ENCODE assay signal across 11 mouse cellular contexts in genomic region chr6:72694047-72694790, GRCm38 (mm10).
DNase-seq lines count a peak whose midpoint lies in the region; ATAC-seq and TF ChIP-seq lines count a peak whose summit lies in the region.
"Had no signal": no experiment of that assay in that cellular context is flagged by ENCODE, and none has a peak within 500 bp of the region (broad histone marks: within the 10 kb centered on the region; RNA-seq: fewer than 3 reads in every experiment).

No protein-coding gene starts in this region.

- peak overlapping the region; percentile 22 for H3K4me2 ChIP-seq in heart, embryonic 11.5 days
- no peak overlapping the region for H3K4me2 ChIP-seq in lung, embryonic 16.5 days (ENCODE audit: low read depth, low read length)
- H3K4me2 ChIP-seq in embryonic facial prominence, embryonic 15.5 days (replicated peaks): no peak overlapping the region
- H3K4me2 ChIP-seq in midbrain, postnatal 0 days (ENCODE audit: low read depth, low read length, poor library complexity, severe bottlenecking): no peak overlapping the region
- H3K4me2 ChIP-seq: liver, embryonic 11.5 days; midbrain, embryonic 11.5 days had no signal

- H3K27me3 ChIP-seq in heart, embryonic 11.5 days (ENCODE audit: control insufficient read depth, insufficient read depth, low read length): no peaks in the 10 kb centered on the region
- H3K27me3 ChIP-seq in lung, embryonic 16.5 days (ENCODE audit: control insufficient read depth, insufficient read depth, low read depth, low read length): no peaks in the 10 kb centered on the region
- no peaks in the 10 kb centered on the region for H3K27me3 ChIP-seq in embryonic facial prominence, embryonic 15.5 days
- H3K27me3 ChIP-seq in midbrain, postnatal 0 days (ENCODE audit: insufficient read depth, low read length): no peaks in the 10 kb centered on the region

- TF ChIP-seq CTCF in midbrain, postnatal 0 days (IDR thresholded peaks at IDR 0.05): no peak

- intact Hi-C loops in heart, postnatal 14 days (cut with DNase I): no loop called here

- WGBS in heart, embryonic 11.5 days (ENCODE audit: insufficient replicate concordance): 19% methylated on average over 5 of the region's 5 CpGs
- WGBS in lung, embryonic 16.5 days: 19% methylated on average over 5 of the region's 5 CpGs
- 21% methylated on average over 5 of the region's 5 CpGs for WGBS in embryonic facial prominence, embryonic 15.5 days
- 65% methylated on average over 5 of the region's 5 CpGs for WGBS in midbrain, postnatal 0 days

- H3K27ac ChIP-seq in heart, embryonic 11.5 days (ENCODE audit: low read depth, low read length): peak overlapping the region; percentile 50
- H3K27ac ChIP-seq in lung, embryonic 16.5 days (ENCODE audit: low read length): peak overlapping the region; percentile 44
- peak overlapping the region; percentile 73 for H3K27ac ChIP-seq in embryonic facial prominence, embryonic 15.5 days (replicated peaks)
- no peak overlapping the region for H3K27ac ChIP-seq in midbrain, postnatal 0 days (ENCODE audit: low read depth, low read length)

- no peak for DNase-seq in heart, postnatal 14 days
- no peak for DNase-seq in lung, adult 18-20 months
- DNase-seq in urinary bladder, postnatal 25 days (ENCODE audit: low spot score): no peak
- no peak for DNase-seq in midbrain, postnatal 0 days (ENCODE audit: low spot score)
- DNase-seq: adrenal gland, adult 8-10 months; cerebellum, adult 8-10 months had no signal

- no peak overlapping the region for H3K4me3 ChIP-seq in heart, embryonic 11.5 days (ENCODE audit: low read depth, low read length)
- H3K4me3 ChIP-seq in lung, embryonic 16.5 days (ENCODE audit: low read length): no peak overlapping the region
- no peak overlapping the region for H3K4me3 ChIP-seq in embryonic facial prominence, embryonic 15.5 days (replicated peaks)
- no peak overlapping the region for H3K4me3 ChIP-seq in midbrain, postnatal 0 days (ENCODE audit: low read depth, low read length)

- H3K4me1 ChIP-seq in heart, embryonic 11.5 days (ENCODE audit: control insufficient read depth, insufficient read depth, low read length): peaks cover 69% of the 10 kb centered on the region
- peaks cover 68% of the 10 kb centered on the region for H3K4me1 ChIP-seq in lung, embryonic 16.5 days (replicated peaks; ENCODE audit: control insufficient read depth, insufficient read depth, low read length)
- peaks cover 89% of the 10 kb centered on the region for H3K4me1 ChIP-seq in embryonic facial prominence, embryonic 15.5 days
- no peaks in the 10 kb centered on the region for H3K4me1 ChIP-seq in midbrain, postnatal 0 days (ENCODE audit: insufficient read depth, low read length)

- no peak for ATAC-seq in heart, embryonic 11.5 days (replicated peaks; ENCODE audit: insufficient number of reproducible peaks, low FRiP score, low TSS enrichment)
- no peak for ATAC-seq in lung, embryonic 16.5 days (ENCODE audit: low read depth)
- ATAC-seq in embryonic facial prominence, embryonic 15.5 days (ENCODE audit: insufficient number of reproducible peaks, low FRiP score, low TSS enrichment, low read depth): no peak
- no peak for ATAC-seq in midbrain, postnatal 0 days (ENCODE audit: low FRiP score)

- H3K9ac ChIP-seq in heart, embryonic 11.5 days (ENCODE audit: low read depth, low read length): no peak overlapping the region
- no peak overlapping the region for H3K9ac ChIP-seq in lung, embryonic 16.5 days (ENCODE audit: low read length)
- H3K9ac ChIP-seq in embryonic facial prominence, embryonic 15.5 days: no peak overlapping the region
- H3K9ac ChIP-seq in midbrain, postnatal 0 days (replicated peaks; ENCODE audit: low read length, poor library complexity, severe bottlenecking): no peak overlapping the region

- no peaks in the 10 kb centered on the region for H3K36me3 ChIP-seq in heart, embryonic 11.5 days (ENCODE audit: control insufficient read depth, insufficient read depth, low read length)
- no peaks in the 10 kb centered on the region for H3K36me3 ChIP-seq in lung, embryonic 16.5 days (ENCODE audit: control insufficient read depth, insufficient read depth, low read length)
- H3K36me3 ChIP-seq in embryonic facial prominence, embryonic 15.5 days: no peaks in the 10 kb centered on the region
- H3K36me3 ChIP-seq in midbrain, postnatal 0 days (ENCODE audit: insufficient read depth, low read length): no peaks in the 10 kb centered on the region

- H3K9me3 ChIP-seq in heart, embryonic 11.5 days (replicated peaks; ENCODE audit: control insufficient read depth, low read length): no peaks in the 10 kb centered on the region
- H3K9me3 ChIP-seq in lung, embryonic 16.5 days (ENCODE audit: control insufficient read depth, low read length): no peaks in the 10 kb centered on the region
- H3K9me3 ChIP-seq in embryonic facial prominence, embryonic 15.5 days (replicated peaks): no peaks in the 10 kb centered on the region
- no peaks in the 10 kb centered on the region for H3K9me3 ChIP-seq in midbrain, postnatal 0 days (ENCODE audit: low read length)
